Mouse (Mus musculus) left cerebral cortex, adult 18-20 months (tissue): ENCODE results near the gene Samd10. TPM values are rescaled to one million over a fixed set of nuclear protein-coding genes. Genes with fewer than 3 reads are reported as not detected.

Experiments
- microRNA-seq, 2 experiments: library from miRNA; unstranded; fragments of <30 nt; microRNA quantifications; one replicate each; pipeline ENCODE4 v1.2.0; 2021
- total RNA-seq, 2 experiments: library from RNA; stranded (reverse); gene quantifications; 2 replicates each; pipeline ENCODE4 v1.2.3; 2021

Gene Samd10
- total RNA-seq, 2 experiments from 2014 or later = 20.8 to 23.5 TPM

Small RNA genes lying within 50 kb of the gene (microRNA-seq; reads per million reads assigned to microRNA genes)
- gene Mir7006 = 0 reads per million in 2 experiments

Other genes starting within 250 kb of the Samd10 start
- 10 to 100 TPM; 66.0 to 67.6 TPM for gene Zgpat, start 234.3 kb downstream of the Samd10 start, total RNA-seq
- gene Arfrp1, start 233.8 kb downstream of the Samd10 start, total RNA-seq = 10 to 100 TPM; 43.9 to 48.5 TPM
- 10 to 100 TPM; 34.4 to 35.6 TPM for gene Lime1, start 219.1 kb downstream of the Samd10 start, total RNA-seq
- gene Zbtb46, start 139.8 kb downstream of the Samd10 start, total RNA-seq = 10 to 100 TPM; 13.8 to 15.3 TPM
- gene Abhd16b, start 106.0 kb downstream of the Samd10 start, total RNA-seq = not detected
- 10 to 100 TPM; 77.5 to 82.8 TPM for gene Tpd52l2, start 102.1 kb downstream of the Samd10 start, total RNA-seq
- gene Dnajc5, start 78.7 kb downstream of the Samd10 start, total RNA-seq = 100 to 1,000 TPM; 299 to 304 TPM
- gene Uckl1, start 14.3 kb downstream of the Samd10 start, total RNA-seq = 10 to 100 TPM; 51.5 to 70.2 TPM
- gene Prpf6, start 7.3 kb downstream of the Samd10 start, total RNA-seq = 10 to 100 TPM; 57.5 to 60.3 TPM
- 10 to 100 TPM; 70.4 to 77.9 TPM for gene Zfp512b, start 6.4 kb downstream of the Samd10 start, total RNA-seq
- under 1 TPM; 0.67 to 0.80 TPM for gene Gm29797, start 57.8 kb upstream of the Samd10 start, total RNA-seq
- gene Sox18, start 72.4 kb upstream of the Samd10 start, total RNA-seq = 10 to 100 TPM; 14.2 to 14.3 TPM
- 10 to 100 TPM; 58.3 to 59.3 TPM for gene Tcea2, start 81.1 kb upstream of the Samd10 start, total RNA-seq
- 10 to 100 TPM; 29.3 to 30.7 TPM for gene Rgs19, start 94.8 kb upstream of the Samd10 start, total RNA-seq
- not detected for gene Lkaaear1, start 99.2 kb upstream of the Samd10 start, total RNA-seq
- gene Oprl1, start 115.8 kb upstream of the Samd10 start, total RNA-seq = 10 to 100 TPM; 57.5 to 61.9 TPM
- gene Myt1, start 164.1 kb upstream of the Samd10 start, total RNA-seq = 10 to 100 TPM; 10.4 to 15.5 TPM
- gene Pcmtd2, start 238.6 kb upstream of the Samd10 start, total RNA-seq = 10 to 100 TPM; 81.2 to 83.6 TPM